Comparison of ENCODE assay signal across 8 mouse cellular contexts in the genomic region with DNA sequence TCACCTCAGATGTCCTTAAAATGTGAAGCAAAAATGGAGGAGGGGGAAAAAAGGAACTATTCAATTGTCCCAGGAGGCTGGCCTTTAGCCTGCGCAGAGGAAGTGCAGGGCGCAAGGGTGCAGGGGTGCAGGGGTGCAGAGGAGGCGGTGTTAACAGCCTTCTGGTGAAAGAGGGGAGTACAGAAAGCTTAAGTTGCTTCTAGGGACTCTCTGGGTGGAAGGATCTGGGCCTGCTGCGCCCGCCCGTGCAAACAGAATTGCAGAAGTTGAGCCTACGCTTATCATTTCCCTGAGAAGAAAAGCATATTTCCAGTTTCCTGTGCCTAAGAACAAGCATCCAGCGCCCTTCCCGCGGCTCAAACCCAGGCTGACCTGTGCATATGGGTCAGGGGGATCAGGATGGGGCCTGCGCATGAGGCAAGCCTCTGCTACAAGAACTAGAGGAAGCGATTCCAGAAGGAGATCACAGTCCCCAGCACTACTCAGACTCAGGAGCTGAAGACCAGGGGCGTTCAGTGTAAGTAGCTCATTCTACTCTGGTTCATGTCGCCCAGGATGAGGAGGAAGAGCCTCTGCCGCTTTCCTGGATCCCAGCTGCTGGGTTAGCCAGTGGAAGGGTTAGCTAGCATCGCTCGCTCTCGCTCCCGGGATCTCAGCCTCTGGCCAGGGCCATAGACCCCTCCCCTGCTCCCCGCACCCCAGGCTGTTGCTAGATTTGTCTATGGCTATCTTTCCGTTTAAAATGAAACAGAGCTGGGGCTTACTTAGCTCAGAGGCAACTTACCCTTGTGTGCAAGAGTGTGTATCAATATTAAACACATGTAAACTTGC. TPM values are rescaled to one million over a fixed set of nuclear protein-coding genes. Genes with fewer than 3 reads are reported as not detected.
A peak's percentile ranks its signal among the peaks of the same experiment; 100 is the strongest.
DNase-seq lines count a peak whose midpoint lies in the region; ATAC-seq and TF ChIP-seq lines count a peak whose summit lies in the region.

No protein-coding gene starts in this region.

- H3K4me1 ChIP-seq in stomach, embryonic 14.5 days (ENCODE audit: control insufficient read depth, insufficient read depth, low read length): no peaks in the 10 kb centered on the region; the same call in 1 of the 2 replicates
- H3K4me1 ChIP-seq in stomach, postnatal 0 days (replicated peaks; ENCODE audit: control insufficient read depth, insufficient read depth): no peaks in the 10 kb centered on the region; the same call in 1 of the 2 replicates
- H3K4me1 ChIP-seq in liver, embryonic 13.5 days (replicated peaks): peaks cover 66% of the 10 kb centered on the region
- peaks cover 7% of the 10 kb centered on the region for H3K4me1 ChIP-seq in spleen, adult 2 months (ENCODE audit: control insufficient read depth, insufficient read depth, insufficient read length)

- H3K27me3 ChIP-seq in stomach, embryonic 14.5 days (ENCODE audit: control insufficient read depth, insufficient read depth, low read length): no peaks in the 10 kb centered on the region
- no peaks in the 10 kb centered on the region for H3K27me3 ChIP-seq in stomach, postnatal 0 days (ENCODE audit: control insufficient read depth, insufficient read depth, low read length)
- H3K27me3 ChIP-seq in liver, embryonic 13.5 days: no peaks in the 10 kb centered on the region
- no peaks in the 10 kb centered on the region for H3K27me3 ChIP-seq in spleen, adult 2 months (ENCODE audit: control insufficient read depth, insufficient read depth, low read length)

- intact Hi-C loops in left cerebral cortex, postnatal 36 days (cut with DNase I): no loop called here

- 0 out of 2 replicates have a peak, but pooled peaks have one; percentile 37 for ATAC-seq in stomach, embryonic 14.5 days (ENCODE audit: insufficient number of reproducible peaks, insufficient read depth, low FRiP score, low read depth)
- no peak for ATAC-seq in stomach, postnatal 0 days (ENCODE audit: low FRiP score, low TSS enrichment)
- ATAC-seq in granulocyte monocyte progenitor cell, adult 5-6 weeks (replicated peaks; ENCODE audit: poor library complexity, severe bottlenecking): peak; percentile 83
- ATAC-seq in liver, embryonic 13.5 days (ENCODE audit: low read depth): peak; percentile 55

- 62% methylated on average over 21 of the region's 21 CpGs for WGBS in stomach, embryonic 14.5 days
- 67% methylated on average over 21 of the region's 21 CpGs for WGBS in stomach, postnatal 0 days
- WGBS in liver, embryonic 13.5 days (ENCODE audit: insufficient replicate concordance): 13% methylated on average over 21 of the region's 21 CpGs
- WGBS in spleen, adult 2 months: 7% methylated on average over 21 of the region's 21 CpGs

- no peak for TF ChIP-seq CTCF in stomach, postnatal 0 days (IDR thresholded peaks at IDR 0.05; ENCODE audit: low read depth)
- TF ChIP-seq CTCF in spleen, adult 2 months (IDR thresholded peaks at IDR 0.05; ENCODE audit: extremely low read depth, insufficient read depth, insufficient read length, insufficient replicate concordance): no peak

- no peak overlapping the region for H3K4me3 ChIP-seq in stomach, embryonic 14.5 days (ENCODE audit: low read depth, low read length)
- no peak overlapping the region for H3K4me3 ChIP-seq in stomach, postnatal 0 days (ENCODE audit: low read depth, low read length)
- peak overlapping the region; percentile 53 for H3K4me3 ChIP-seq in liver, embryonic 13.5 days (replicated peaks)
- peak overlapping the region; percentile 80 for H3K4me3 ChIP-seq in spleen, adult 2 months (ENCODE audit: extremely low read depth, insufficient read depth, insufficient read length)

- no peaks in the 10 kb centered on the region for H3K9me3 ChIP-seq in stomach, embryonic 14.5 days (ENCODE audit: control insufficient read depth, low read depth, low read length)
- H3K9me3 ChIP-seq in stomach, postnatal 0 days (ENCODE audit: control insufficient read depth, low read length): no peaks in the 10 kb centered on the region
- no peaks in the 10 kb centered on the region for H3K9me3 ChIP-seq in liver, embryonic 13.5 days (replicated peaks)

- no peak overlapping the region for H3K27ac ChIP-seq in stomach, embryonic 14.5 days (ENCODE audit: low read length)
- H3K27ac ChIP-seq in stomach, postnatal 0 days (replicated peaks): no peak overlapping the region
- peak overlapping the region; percentile 84 for H3K27ac ChIP-seq in liver, embryonic 13.5 days
- peak overlapping the region; percentile 95 for H3K27ac ChIP-seq in spleen, adult 2 months (ENCODE audit: insufficient read depth, low read length)

- no peak for DNase-seq in stomach, postnatal 0 days (ENCODE audit: low spot score)
- peak; percentile 39 for DNase-seq in liver, embryonic 13.5 days
- peak; percentile 62 to 81 for DNase-seq in spleen, adult 2 months (ENCODE audit: low read depth in 1 of 2, low spot score in 2 of 2)
- DNase-seq in left cerebral cortex, postnatal 36 days (ENCODE audit: low spot score in 2 of 2): no peak
- no peak for DNase-seq in right cerebral cortex, adult 18-20 months
- DNase-seq in urinary bladder, adult 18-20 months (ENCODE audit: low spot score in 2 of 2): no peak

- TF ChIP-seq POLR2A in spleen, adult 2 months (IDR thresholded peaks at IDR 0.05; ENCODE audit: low read depth, low read length): peak; percentile 70

- H3K9ac ChIP-seq in stomach, embryonic 14.5 days (replicated peaks; ENCODE audit: low read depth, low read length): no peak overlapping the region
- H3K9ac ChIP-seq in stomach, postnatal 0 days (ENCODE audit: low read length): no peak overlapping the region
- H3K9ac ChIP-seq in liver, embryonic 13.5 days: peak overlapping the region; percentile 63

- no peak overlapping the region for H3K4me2 ChIP-seq in stomach, embryonic 14.5 days (replicated peaks; ENCODE audit: low read depth, low read length)
- H3K4me2 ChIP-seq in stomach, postnatal 0 days (replicated peaks; ENCODE audit: low read depth): no peak overlapping the region
- peak overlapping the region; percentile 65 for H3K4me2 ChIP-seq in liver, embryonic 13.5 days

- TF ChIP-seq EP300 in stomach, postnatal 0 days (optimal IDR thresholded peaks at IDR 0.05): no peak

- no peaks in the 10 kb centered on the region for H3K36me3 ChIP-seq in stomach, embryonic 14.5 days (ENCODE audit: control insufficient read depth, insufficient read depth, low read length)
- no peaks in the 10 kb centered on the region for H3K36me3 ChIP-seq in stomach, postnatal 0 days (ENCODE audit: control insufficient read depth, insufficient read depth, low read length)
- no peaks in the 10 kb centered on the region for H3K36me3 ChIP-seq in liver, embryonic 13.5 days
- H3K36me3 ChIP-seq in spleen, adult 2 months (ENCODE audit: control insufficient read depth, insufficient read depth, low read length): peaks cover 2% of the 10 kb centered on the region

RNA-seq across cellular contexts. Expression of a gene that starts 6.4 kb away (rescaled TPM):
- polyA plus RNA-seq in stomach, embryonic 14.5 days (2014; fragmentation: Nextera tagmentation; extraction: Ambion mirVana): 6.2 and 6.5 TPM in 2 replicates
- polyA plus RNA-seq in stomach, postnatal 0 days (2015; fragmentation: Nextera tagmentation; extraction: Ambion mirVana): 15.2 and 17.6 TPM in 2 replicates
- total RNA-seq in granulocyte monocyte progenitor cell, adult 5-6 weeks (2014; fragmentation: Nextera tagmentation): 64.7 and 94.7 TPM in 2 replicates
- 108 and 121 TPM in 2 replicates for total RNA-seq in granulocyte monocyte progenitor cell, adult 5-6 weeks (2017)
- 12.7 and 16.1 TPM in 2 replicates for polyA plus RNA-seq in liver, embryonic 13.5 days (2015; fragmentation: Nextera tagmentation; extraction: Ambion mirVana)
- polyA plus RNA-seq in spleen, adult 2 months (2012; rRNA removed): 120 and 145 TPM in 2 replicates
- total RNA-seq in left cerebral cortex, postnatal 36 days (2021): 1 to 10 TPM; 2.0 to 4.3 TPM

RNA-seq across cellular contexts. Expression of a gene that starts 45.8 kb away (rescaled TPM):
- 10.9 and 11.8 TPM in 2 replicates for polyA plus RNA-seq in stomach, embryonic 14.5 days (2014; fragmentation: Nextera tagmentation; extraction: Ambion mirVana)
- polyA plus RNA-seq in stomach, postnatal 0 days (2015; fragmentation: Nextera tagmentation; extraction: Ambion mirVana): 6.3 and 7.4 TPM in 2 replicates
- total RNA-seq in granulocyte monocyte progenitor cell, adult 5-6 weeks (2014; fragmentation: Nextera tagmentation): 0.52 TPM in 1 of 2 replicates, not detected in the other
- 2.1 and 7.0 TPM in 2 replicates for total RNA-seq in granulocyte monocyte progenitor cell, adult 5-6 weeks (2017)
- 0.48 and 0.65 TPM in 2 replicates for polyA plus RNA-seq in liver, embryonic 13.5 days (2015; fragmentation: Nextera tagmentation; extraction: Ambion mirVana)
- 0.32 and 0.33 TPM in 2 replicates for polyA plus RNA-seq in spleen, adult 2 months (2012; rRNA removed)
- total RNA-seq in left cerebral cortex, postnatal 36 days (2021): 10 to 100 TPM; 81.0 to 83.1 TPM

Comparison
In these comparisons a context has a peak if more than half of its experiments do, and no peak if none do; other contexts are left out.
1. H3K27ac ChIP-seq: peak in liver, embryonic 13.5 days (single experiment) and spleen, adult 2 months (single experiment); none in stomach, embryonic 14.5 days (single experiment) and stomach, postnatal 0 days (single experiment).
2. H3K4me3 ChIP-seq: peak in liver, embryonic 13.5 days (single experiment) and spleen, adult 2 months (single experiment); none in stomach, embryonic 14.5 days (single experiment) and stomach, postnatal 0 days (single experiment).
3. DNase-seq: peak in liver, embryonic 13.5 days (single experiment) and spleen, adult 2 months (2 of 2); none in stomach, postnatal 0 days (single experiment), left cerebral cortex, postnatal 36 days (0 of 2), right cerebral cortex, adult 18-20 months (single experiment) and urinary bladder, adult 18-20 months (0 of 2).